Mouse (Mus musculus) heart, postnatal 0 days (tissue): ENCODE data around the gene Cd302. TPM values are rescaled to one million over a fixed set of nuclear protein-coding genes. Genes with fewer than 3 reads are reported as not detected.

Source experiments
- ATAC-seq: fragments of 200-750 bp; cut with Nextera tagmentation; 2 replicates; pipeline ENCODE4 v1.8.0; 2017; ENCODE audit warnings: low read depth, moderate number of reproducible peaks, moderate library complexity; ENCODE audit not compliant: insufficient read depth
- DNase-seq: peaks from one replicate; pipeline ENCODE4 v3.0.0-alpha.2; 2016; ENCODE audit warnings: low spot score
- H3K27ac ChIP-seq: fragments of 300-500 bp; sonication (generic); 2 replicates; pipeline ENCODE4 v1.5.1; 2014; ENCODE audit warnings: low read depth, mild to moderate bottlenecking
- H3K27me3 ChIP-seq: fragments of 300-500 bp; sonication (generic); 2 replicates; pipeline ENCODE4 v1.6.1; 2014; ENCODE audit warnings: low read length, mixed read lengths; ENCODE audit not compliant: control insufficient read depth, insufficient read depth
- H3K36me3 ChIP-seq: fragments of 300-500 bp; sonication (generic); replicated peaks from 2 replicates; pipeline ENCODE4 v1.6.1; 2014; ENCODE audit warnings: low read length, mixed read lengths; ENCODE audit not compliant: control insufficient read depth, insufficient read depth
- H3K4me1 ChIP-seq: fragments of 300-500 bp; sonication (generic); 2 replicates; pipeline ENCODE4 v1.6.1; 2014; ENCODE audit warnings: antibody characterized with exemption; ENCODE audit not compliant: control insufficient read depth, insufficient read depth
- H3K4me2 ChIP-seq: fragments of 300-500 bp; sonication (generic); 2 replicates; pipeline ENCODE4 v1.6.1; 2014; ENCODE audit warnings: low read depth, mild to moderate bottlenecking, low read length, moderate library complexity
- H3K4me3 ChIP-seq: fragments of 300-500 bp; sonication (generic); 2 replicates; pipeline ENCODE4 v1.5.1; 2014; ENCODE audit warnings: low read depth, low read length
- H3K9ac ChIP-seq: fragments of 300-500 bp; sonication (generic); replicated peaks from 2 replicates; pipeline ENCODE4 v1.6.1; 2014; ENCODE audit warnings: low read depth, low read length, mixed read lengths
- H3K9me3 ChIP-seq: fragments of 300-500 bp; sonication (generic); replicated peaks from 2 replicates; pipeline ENCODE4 v1.6.1; 2016; ENCODE audit warnings: low read length; ENCODE audit not compliant: control insufficient read depth
- CTCF ChIP-seq: IDR thresholded peaks from 2 replicates; pipeline ENCODE4 v1.5.1; 2016; ENCODE audit warnings: antibody characterized with exemption, control low read depth, low read depth
- EP300 ChIP-seq: IDR thresholded peaks from 2 replicates; pipeline ENCODE4 v1.6.1; 2016; ENCODE audit warnings: antibody characterized with exemption, low read depth
- WGBS: fragments of 180-500 bp; shearing (Covaris S2); extraction: QIAGEN DNeasy Blood & Tissue Kit; methylation state at CpG from one replicate; pipeline ENCODE4 v1.1.7; 2014; 5-methylcytosine and 5-hydroxymethylcytosine counted together
- polyA plus RNA-seq: library from polyadenylated mRNA; unstranded; fragments of >200 nt; fragmentation: Nextera tagmentation; extraction: Ambion mirVana; gene quantifications from 2 replicates; pipeline ENCODE4 v1.2.1, GENCODE M21; 2015
- total RNA-seq: library from RNA; depleted of rRNA; stranded (reverse); fragments of >200 nt; gene quantifications from 2 replicates; pipeline ENCODE4 v1.2.3, GENCODE M21; 2014; ENCODE audit warnings: low replicate concordance

Cd302 gene
- total and polyA plus RNA-seq, 2 experiments from 2014 or later, result 11.2 to 17.8 TPM

DNA sequence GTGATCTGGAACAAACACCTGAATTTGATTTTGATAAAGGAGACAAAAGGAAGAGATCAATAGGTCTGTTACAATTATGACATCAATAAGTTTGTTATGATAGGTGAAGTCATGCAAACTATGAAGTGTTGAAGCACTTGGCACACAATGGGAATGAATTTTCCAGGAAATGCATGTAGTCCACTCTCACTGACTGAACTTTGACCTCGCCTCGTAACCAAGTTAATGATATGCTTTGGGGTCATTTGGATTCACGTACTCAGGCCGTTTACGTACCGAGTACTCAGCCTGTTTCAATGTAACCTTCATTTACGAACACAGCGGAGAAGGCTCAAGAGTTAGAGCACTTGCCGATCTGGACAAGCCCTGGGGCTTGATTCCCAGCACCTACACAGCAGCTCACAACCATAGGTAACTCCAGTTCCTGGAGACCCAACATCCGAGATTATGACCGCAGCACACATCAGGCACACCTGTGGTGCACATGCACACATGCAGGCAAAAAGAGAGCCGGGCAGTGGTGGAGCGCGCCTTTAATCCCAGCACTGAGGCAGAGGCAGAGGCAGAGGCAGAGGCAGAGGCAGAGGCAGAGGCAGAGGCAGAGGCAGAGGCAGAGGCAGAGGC, 14.3 kb downstream of the Cd302 start:
- DNase-seq, result no peak
- 91% methylated on average over 14 of the region's 14 CpGs for WGBS
- TF ChIP-seq EP300, result no peak
- no peak for TF ChIP-seq CTCF
- no peak overlapping the region for H3K4me3 ChIP-seq
- ATAC-seq, result no peak
- no peak overlapping the region for H3K27ac ChIP-seq
- no peak overlapping the region for H3K9ac ChIP-seq
- H3K9me3 ChIP-seq, result no peaks in the 10 kb centered on the region
- no peak overlapping the region for H3K4me2 ChIP-seq
- no peaks in the 10 kb centered on the region for H3K36me3 ChIP-seq
- no peaks in the 10 kb centered on the region for H3K27me3 ChIP-seq
- no peaks in the 10 kb centered on the region for H3K4me1 ChIP-seq

DNA sequence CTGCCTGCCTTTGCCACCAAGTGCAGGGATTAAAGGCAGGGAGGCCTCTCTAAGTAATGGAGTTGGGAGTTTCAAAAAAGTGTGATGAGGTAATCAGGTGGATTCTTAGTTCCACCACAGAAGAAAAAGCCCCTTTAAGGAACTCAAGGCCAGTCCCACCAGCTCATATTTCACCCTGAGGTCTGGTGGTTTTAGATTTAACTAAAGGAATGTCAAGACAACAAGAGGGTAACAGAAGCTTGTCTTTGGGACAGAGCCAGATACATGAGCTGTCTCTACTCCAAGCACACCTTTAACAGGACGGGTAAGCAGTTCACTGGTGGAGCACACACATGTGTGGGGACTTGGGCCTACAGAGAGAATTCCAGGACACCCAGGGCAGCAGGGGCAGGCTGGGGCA, 16.7 kb downstream of the Cd302 start:
- H3K4me1 ChIP-seq, result no peaks in the 10 kb centered on the region
- H3K27me3 ChIP-seq, result no peaks in the 10 kb centered on the region
- DNase-seq (no peak), ATAC-seq (peak; percentile 8; the same call in 1 of the 2 replicates)
- no peak overlapping the region for H3K4me2 ChIP-seq
- H3K9me3 ChIP-seq, result no peaks in the 10 kb centered on the region
- no peaks in the 10 kb centered on the region for H3K36me3 ChIP-seq
- no peak overlapping the region for H3K27ac ChIP-seq
- H3K9ac ChIP-seq, result no peak overlapping the region
- TF ChIP-seq EP300 (no peak), CTCF (no peak)
- H3K4me3 ChIP-seq, result no peak overlapping the region
- WGBS, result 50% methylated on average over 1 of the region's 1 CpGs

DNA sequence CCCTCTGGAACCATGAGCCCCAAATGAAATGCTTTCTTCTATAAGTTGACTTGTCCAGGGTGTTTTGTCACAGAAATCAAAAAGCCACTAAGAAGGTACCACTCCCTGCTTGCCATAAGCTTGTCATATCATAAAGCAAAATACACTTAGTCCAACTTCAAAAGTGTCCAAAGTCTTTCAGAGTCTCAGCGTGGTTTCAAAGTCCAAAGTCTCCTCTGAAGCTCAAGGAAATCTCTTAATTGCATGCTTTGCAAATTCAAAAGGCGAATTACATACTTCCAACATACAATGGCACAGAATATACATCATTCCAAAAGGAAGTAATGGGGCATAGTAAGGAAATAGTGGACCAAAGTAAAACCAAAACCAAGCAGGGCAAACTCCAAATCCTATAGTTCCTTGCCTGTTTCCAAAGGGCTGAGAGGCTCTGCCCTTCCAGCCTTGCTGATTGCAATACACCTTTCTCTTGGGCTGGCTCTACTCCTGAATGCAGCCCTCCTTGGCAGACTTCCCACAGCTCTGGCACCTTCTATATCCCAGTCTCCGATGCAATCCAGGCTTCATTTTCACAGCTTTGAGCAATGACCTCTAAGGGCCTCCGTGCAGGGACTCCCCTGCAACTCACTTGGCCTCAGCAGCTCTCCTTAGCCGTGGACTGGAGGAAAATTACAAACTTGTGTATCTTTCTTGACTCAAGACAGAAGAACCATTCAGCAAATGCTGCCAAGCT, 23.5 kb downstream of the Cd302 start:
- WGBS, result 63% methylated on average over 5 of the region's 5 CpGs
- no peak overlapping the region for H3K9ac ChIP-seq
- H3K4me2 ChIP-seq, result no peak overlapping the region
- no peak overlapping the region for H3K27ac ChIP-seq
- TF ChIP-seq CTCF (no peak), EP300 (no peak)
- no peaks in the 10 kb centered on the region for H3K27me3 ChIP-seq
- no peaks in the 10 kb centered on the region for H3K4me1 ChIP-seq
- no peak for DNase-seq
- H3K9me3 ChIP-seq, result 0 out of 2 replicates have a peak, but pooled peaks cover 3% of the 10 kb centered on the region
- 0 out of 2 replicates have a peak, but pooled peaks have one; percentile 49 for ATAC-seq
- no peak overlapping the region for H3K4me3 ChIP-seq
- H3K36me3 ChIP-seq, result no peaks in the 10 kb centered on the region

DNA sequence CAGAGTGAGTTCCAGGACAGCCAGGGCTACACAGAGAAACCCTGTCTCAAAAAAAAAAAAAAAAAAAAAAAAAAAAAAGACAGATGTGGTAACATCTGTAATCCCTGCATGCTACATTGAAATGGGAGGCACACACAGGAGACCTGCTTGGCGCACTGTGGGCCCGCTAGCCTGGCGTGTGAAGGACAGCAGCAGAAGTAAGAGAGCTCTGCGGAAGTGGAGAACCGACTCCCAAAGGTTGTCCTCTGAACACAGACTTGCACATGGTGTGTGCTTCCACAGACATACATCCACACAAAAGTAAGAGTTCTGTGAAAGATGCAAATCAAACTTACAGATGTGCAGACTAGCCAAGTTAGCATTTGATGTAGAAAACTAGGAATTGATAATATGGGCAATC, 25.1 kb downstream of the Cd302 start:
- H3K9me3 ChIP-seq, result 0 out of 2 replicates have a peak, but pooled peaks cover 3% of the 10 kb centered on the region
- H3K36me3 ChIP-seq, result no peaks in the 10 kb centered on the region
- ATAC-seq (no peak), DNase-seq (no peak)
- no peak overlapping the region for H3K27ac ChIP-seq
- no peak for TF ChIP-seq CTCF
- no peak for TF ChIP-seq EP300
- no peaks in the 10 kb centered on the region for H3K27me3 ChIP-seq
- no peaks in the 10 kb centered on the region for H3K4me1 ChIP-seq
- no peak overlapping the region for H3K4me3 ChIP-seq
- no peak overlapping the region for H3K9ac ChIP-seq
- 97% methylated on average over 5 of the region's 5 CpGs for WGBS
- no peak overlapping the region for H3K4me2 ChIP-seq

DNA sequence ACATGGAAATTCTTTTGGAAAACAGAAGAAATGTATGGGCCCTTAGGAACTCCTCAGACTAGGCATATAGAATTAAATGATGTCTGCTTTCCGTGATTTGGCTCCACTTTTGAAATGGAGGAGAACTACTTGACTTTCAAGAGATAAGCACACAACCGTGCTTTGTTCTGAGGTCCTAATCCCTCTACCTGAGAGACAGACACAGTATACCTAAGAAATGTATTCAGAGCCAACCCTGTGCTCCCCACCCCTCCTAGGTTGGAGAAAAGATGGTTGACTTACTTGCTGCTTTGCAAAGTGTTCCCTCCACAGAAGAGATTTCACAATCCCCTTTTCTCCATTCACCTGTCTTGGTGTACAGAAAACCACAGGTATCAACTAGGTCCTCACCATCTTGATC, 27.5 kb downstream of the Cd302 start:
- H3K4me2 ChIP-seq, result no peak overlapping the region
- no peak for TF ChIP-seq EP300
- TF ChIP-seq CTCF, result no peak
- no peaks in the 10 kb centered on the region for H3K36me3 ChIP-seq
- H3K27me3 ChIP-seq, result no peaks in the 10 kb centered on the region
- 53% methylated on average over 2 of the region's 2 CpGs for WGBS
- H3K27ac ChIP-seq, result no peak overlapping the region
- DNase-seq (no peak), ATAC-seq (no peak)
- 0 out of 2 replicates have a peak, but pooled peaks cover 3% of the 10 kb centered on the region for H3K9me3 ChIP-seq
- H3K4me1 ChIP-seq, result no peaks in the 10 kb centered on the region
- no peak overlapping the region for H3K4me3 ChIP-seq
- no peak overlapping the region for H3K9ac ChIP-seq

DNA sequence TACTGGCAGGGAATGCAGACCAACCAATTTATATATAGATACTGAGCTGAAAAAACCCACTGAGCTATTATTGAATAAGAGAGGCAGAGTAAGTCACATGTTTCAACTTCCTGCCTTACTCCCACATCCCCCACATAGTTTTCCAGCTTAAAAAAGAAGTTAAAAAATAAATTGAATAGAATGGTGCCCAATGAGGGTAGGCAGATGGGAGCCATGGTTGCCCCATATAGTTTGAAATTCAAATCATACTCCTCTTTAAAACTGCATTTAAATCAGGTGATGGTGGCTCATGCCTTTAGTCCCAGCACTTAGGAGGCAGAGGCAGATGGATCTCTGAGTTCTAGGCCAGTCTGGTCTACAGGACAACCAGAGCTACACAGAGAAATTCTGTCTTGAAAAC, 30.8 kb downstream of the Cd302 start:
- Histone ChIP-seq H3K27me3 (no peaks in the 10 kb centered on the region), H3K36me3 (peaks cover 21% of the 10 kb centered on the region), H3K4me2 (no peak overlapping the region), H3K9ac (no peak overlapping the region), H3K4me3 (no peak overlapping the region), H3K27ac (no peak overlapping the region), H3K4me1 (no peaks in the 10 kb centered on the region), H3K9me3 (0 out of 2 replicates have a peak, but pooled peaks cover 3% of the 10 kb centered on the region)
- no peak for DNase-seq
- ATAC-seq, result no peak
- TF ChIP-seq CTCF (no peak), EP300 (no peak)
